In the genomic region with DNA sequence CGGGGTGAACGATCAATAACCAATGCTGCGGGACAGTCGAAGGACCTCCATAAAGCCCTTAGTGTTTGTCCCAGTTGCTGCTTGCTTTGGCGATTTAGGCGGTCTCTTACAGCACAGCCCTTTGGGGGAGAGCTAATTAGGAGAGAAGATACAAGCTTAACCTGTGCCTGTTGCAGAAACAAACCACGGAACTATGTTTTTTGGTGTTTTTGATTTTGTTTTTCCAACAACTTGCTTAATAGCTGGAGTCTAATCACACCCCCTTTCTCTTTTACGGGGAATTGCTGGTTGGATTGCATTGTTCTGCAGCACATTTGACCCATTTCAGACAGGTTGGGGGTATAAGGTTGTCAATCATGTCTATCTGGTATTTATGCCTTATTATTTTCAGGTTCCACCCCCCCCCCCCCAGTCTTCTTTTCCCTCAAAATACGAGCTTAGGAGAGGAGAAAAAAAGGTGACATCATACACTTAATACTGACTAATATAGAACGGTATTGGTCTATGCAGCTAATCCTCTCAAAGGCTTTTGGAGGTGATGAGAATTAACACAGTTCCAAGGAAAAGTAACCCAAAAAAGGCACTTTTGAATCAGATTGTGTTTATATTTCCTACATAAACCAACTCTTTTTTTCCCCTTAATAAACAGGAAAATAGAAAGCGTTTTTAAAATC, we compare ENCODE assay signal across 9 mouse cellular contexts. TPM values are rescaled to one million over a fixed set of nuclear protein-coding genes. Genes with fewer than 3 reads are reported as not detected.
DNase-seq lines count a peak whose midpoint lies in the region; ATAC-seq and TF ChIP-seq lines count a peak whose summit lies in the region.
"Had no signal": no experiment of that assay in that cellular context is flagged by ENCODE, and none has a peak within 500 bp of the region (broad histone marks: within the 10 kb centered on the region; RNA-seq: fewer than 3 reads in every experiment).

No protein-coding gene starts in this region.

- intact Hi-C loops in heart, postnatal 14 days (cut with DNase I), result no loop called here

- H3K9me3 ChIP-seq in heart, postnatal 0 days (replicated peaks; ENCODE audit: control insufficient read depth, low read length), result no peaks in the 10 kb centered on the region
- no peaks in the 10 kb centered on the region for H3K9me3 ChIP-seq in ES-E14 (ENCODE audit: control insufficient read depth, insufficient read depth, low read depth, low read length)
- no peaks in the 10 kb centered on the region for H3K9me3 ChIP-seq in forebrain, embryonic 15.5 days
- H3K9me3 ChIP-seq in liver, postnatal 0 days (ENCODE audit: low read length), result no peaks in the 10 kb centered on the region

- no peak for ATAC-seq in heart, postnatal 0 days (ENCODE audit: insufficient read depth, low read depth)
- ATAC-seq in forebrain, embryonic 15.5 days (replicated peaks), result no peak
- no peak for ATAC-seq in liver, postnatal 0 days

- peak overlapping the region; percentile 91 for H3K9ac ChIP-seq in heart, postnatal 0 days (replicated peaks; ENCODE audit: low read depth, low read length)
- peak overlapping the region; percentile 70 for H3K9ac ChIP-seq in ES-E14 (ENCODE audit: insufficient read depth, low read depth, low read length, poor library complexity, severe bottlenecking)
- peak overlapping the region; percentile 99 for H3K9ac ChIP-seq in forebrain, embryonic 15.5 days (replicated peaks)
- peak overlapping the region; percentile 87; the same call in 1 of the 2 replicates for H3K9ac ChIP-seq in liver, postnatal 0 days (replicated peaks)

- H3K4me2 ChIP-seq in heart, postnatal 0 days (ENCODE audit: low read depth, low read length), result peak overlapping the region; percentile 100
- peak overlapping the region; percentile 63 for H3K4me2 ChIP-seq in forebrain, embryonic 15.5 days (replicated peaks)
- peak overlapping the region; percentile 99 for H3K4me2 ChIP-seq in liver, postnatal 0 days (ENCODE audit: low read depth, low read length)

- peak overlapping the region; percentile 98; the same call in 1 of the 2 replicates for H3K27ac ChIP-seq in heart, postnatal 0 days (ENCODE audit: low read depth)
- H3K27ac ChIP-seq in ES-E14 (ENCODE audit: insufficient read depth, low read depth, low read length, poor library complexity, severe bottlenecking), result no peak overlapping the region
- peak overlapping the region; percentile 98 for H3K27ac ChIP-seq in forebrain, embryonic 15.5 days (replicated peaks)
- no peak overlapping the region for H3K27ac ChIP-seq in liver, postnatal 0 days (ENCODE audit: low read depth)

- WGBS in heart, postnatal 0 days, result 9% methylated on average over 11 of the region's 11 CpGs
- WGBS in forebrain, embryonic 15.5 days, result 8% methylated on average over 11 of the region's 11 CpGs
- 15% methylated on average over 11 of the region's 11 CpGs for WGBS in liver, postnatal 0 days (ENCODE audit: insufficient replicate concordance)

- 0 out of 2 replicates have a peak, but pooled peaks cover 8% of the 10 kb centered on the region for H3K4me1 ChIP-seq in heart, postnatal 0 days (ENCODE audit: control insufficient read depth, insufficient read depth)
- no peaks in the 10 kb centered on the region for H3K4me1 ChIP-seq in ES-E14 (ENCODE audit: control insufficient read depth in 2 of 2, insufficient read depth in 2 of 2, low read length in 2 of 2, poor library complexity in 1 of 2)
- peaks cover 18% of the 10 kb centered on the region for H3K4me1 ChIP-seq in forebrain, embryonic 15.5 days
- H3K4me1 ChIP-seq in liver, postnatal 0 days (ENCODE audit: insufficient read depth), result peaks cover 29% of the 10 kb centered on the region

- peak overlapping the region; percentile 90 for H3K4me3 ChIP-seq in heart, postnatal 0 days (ENCODE audit: low read depth, low read length)
- H3K4me3 ChIP-seq in ES-E14 (ENCODE audit: insufficient read depth in 1 of 2, low read depth in 1 of 2, low read length in 2 of 2, poor library complexity in 1 of 2, severe bottlenecking in 1 of 2), result peak overlapping the region; percentile 74 to 78
- peak overlapping the region; percentile 86 for H3K4me3 ChIP-seq in forebrain, embryonic 15.5 days
- peak overlapping the region; percentile 70 for H3K4me3 ChIP-seq in liver, postnatal 0 days (ENCODE audit: low read depth, low read length)

- DNase-seq in heart, postnatal 0 days (ENCODE audit: low spot score), result peak; percentile 16
- no peak for DNase-seq in heart, postnatal 14 days
- DNase-seq in ES-E14 (ENCODE audit: low read depth, low spot score), result peak; percentile 11
- DNase-seq in liver, postnatal 0 days, result no peak
- DNase-seq in T-cell, adult 2 months (ENCODE audit: low spot score), result no peak
- DNase-seq in frontal cortex, adult 2 months (ENCODE audit: extremely low spot score in 1 of 2, low spot score in 1 of 2), result no peak
- no peak for DNase-seq in thymus, postnatal 25 days

- TF ChIP-seq EP300 in heart, postnatal 0 days (IDR thresholded peaks at IDR 0.05; ENCODE audit: low read depth), result no peak
- TF ChIP-seq EP300 in liver, postnatal 0 days (IDR thresholded peaks at IDR 0.05; ENCODE audit: low read depth), result no peak

- TF ChIP-seq CTCF in heart, postnatal 0 days (IDR thresholded peaks at IDR 0.05; ENCODE audit: low read depth), result no peak
- no peak for TF ChIP-seq CTCF in liver, postnatal 0 days (IDR thresholded peaks at IDR 0.05; ENCODE audit: low read depth)

- H3K36me3 ChIP-seq in heart, postnatal 0 days (replicated peaks; ENCODE audit: control insufficient read depth, insufficient read depth, low read length), result no peaks in the 10 kb centered on the region
- H3K36me3 ChIP-seq in ES-E14 (ENCODE audit: control insufficient read depth, insufficient read depth, low read length, poor library complexity, severe bottlenecking), result no peaks in the 10 kb centered on the region
- no peaks in the 10 kb centered on the region for H3K36me3 ChIP-seq in forebrain, embryonic 15.5 days
- H3K36me3 ChIP-seq in liver, postnatal 0 days (replicated peaks; ENCODE audit: insufficient read depth, low read length), result no peaks in the 10 kb centered on the region

- in situ Hi-C loops in ES-E14 (cut with MboI; ENCODE audit: low sequenced_read_pairs in 2 of 2, unreplicated experiment in 2 of 2), result no loop called here

- H3K27me3 ChIP-seq in heart, postnatal 0 days (ENCODE audit: control insufficient read depth, insufficient read depth, low read length), result no peaks in the 10 kb centered on the region
- no peaks in the 10 kb centered on the region for H3K27me3 ChIP-seq in forebrain, embryonic 15.5 days
- 0 out of 2 replicates have a peak, but pooled peaks cover 2% of the 10 kb centered on the region for H3K27me3 ChIP-seq in liver, postnatal 0 days (ENCODE audit: insufficient read depth, low read length)
- H3K27me3 ChIP-seq: Patski had no signal

TF ChIP-seq in ES-E14, 5 proteins besides CTCF, POLR2A, EP300 and RAD21:
- TF ChIP-seq ZNF384 (IDR thresholded peaks at IDR 0.05; ENCODE audit: low read depth, low read length) (no peak), MAFK (IDR thresholded peaks at IDR 0.05; ENCODE audit: insufficient read depth, low read depth, low read length) (no peak), CHD2 (IDR thresholded peaks at IDR 0.05; ENCODE audit: low read depth, low read length) (no peak), HCFC1 (IDR thresholded peaks at IDR 0.05; ENCODE audit: borderline replicate concordance, insufficient read depth, low read length) (no peak), ZC3H11A (IDR thresholded peaks at IDR 0.05; ENCODE audit: borderline replicate concordance, low read depth, low read length) (no peak)

RNA-seq across cellular contexts. Expression of a gene that starts 1.0 kb away (rescaled TPM):
- 17.1 and 17.4 TPM in 2 replicates for total RNA-seq in heart, postnatal 0 days (2014; rRNA removed; ENCODE audit: low replicate concordance)
- 9.0 and 9.5 TPM in 2 replicates for polyA plus RNA-seq in heart, postnatal 0 days (2015; fragmentation: Nextera tagmentation; extraction: Ambion mirVana)
- 10 to 100 TPM; 11.7 to 12.5 TPM for total RNA-seq in heart, postnatal 14 days (2021)
- 3.2 and 5.4 TPM in 2 replicates for total RNA-seq in ES-E14 (2012; rRNA removed)
- polyA plus RNA-seq in forebrain, embryonic 15.5 days (2015; fragmentation: Nextera tagmentation; extraction: Ambion mirVana), result 35.2 and 35.7 TPM in 2 replicates
- polyA plus RNA-seq in liver, postnatal 0 days (2015; fragmentation: Nextera tagmentation; extraction: Ambion mirVana), result 1.8 and 2.1 TPM in 2 replicates
- 43.1 and 43.5 TPM in 2 replicates for polyA plus RNA-seq in frontal cortex, adult 2 months (2012; rRNA removed)

RNA-seq across cellular contexts. Expression of a gene that starts 1.6 kb away (rescaled TPM):
- 18.9 and 20.6 TPM in 2 replicates for total RNA-seq in heart, postnatal 0 days (2014; rRNA removed; ENCODE audit: low replicate concordance)
- 1.6 and 1.9 TPM in 2 replicates for polyA plus RNA-seq in heart, postnatal 0 days (2015; fragmentation: Nextera tagmentation; extraction: Ambion mirVana)
- 1 to 10 TPM; 2.9 to 3.0 TPM for total RNA-seq in heart, postnatal 14 days (2021)
- 0.31 and 0.74 TPM in 2 replicates for total RNA-seq in ES-E14 (2012; rRNA removed)
- 12.8 and 13.8 TPM in 2 replicates for polyA plus RNA-seq in forebrain, embryonic 15.5 days (2015; fragmentation: Nextera tagmentation; extraction: Ambion mirVana)
- 0.65 and 0.66 TPM in 2 replicates for polyA plus RNA-seq in liver, postnatal 0 days (2015; fragmentation: Nextera tagmentation; extraction: Ambion mirVana)
- polyA plus RNA-seq in frontal cortex, adult 2 months (2012; rRNA removed), result 28.9 and 30.9 TPM in 2 replicates

Comparison
In these comparisons a context has a peak if more than half of its experiments do, and no peak if none do; other contexts are left out.
1. DNase-seq: peak in heart, postnatal 0 days (single experiment) and ES-E14 (single experiment); none in heart, postnatal 14 days (0 of 2), liver, postnatal 0 days (single experiment), T-cell, adult 2 months (single experiment), frontal cortex, adult 2 months (0 of 2) and thymus, postnatal 25 days (single experiment).
2. H3K27ac ChIP-seq: peak in heart, postnatal 0 days (single experiment) and forebrain, embryonic 15.5 days (single experiment); none in ES-E14 (single experiment) and liver, postnatal 0 days (single experiment).
3. Peak in every context shown above with its lines, with median percentiles within 50 percentile points of each other: H3K4me2 ChIP-seq, H3K4me3 ChIP-seq and H3K9ac ChIP-seq.